Mouse (Mus musculus): ENCODE results near the gene Lce3f.

DNA sequence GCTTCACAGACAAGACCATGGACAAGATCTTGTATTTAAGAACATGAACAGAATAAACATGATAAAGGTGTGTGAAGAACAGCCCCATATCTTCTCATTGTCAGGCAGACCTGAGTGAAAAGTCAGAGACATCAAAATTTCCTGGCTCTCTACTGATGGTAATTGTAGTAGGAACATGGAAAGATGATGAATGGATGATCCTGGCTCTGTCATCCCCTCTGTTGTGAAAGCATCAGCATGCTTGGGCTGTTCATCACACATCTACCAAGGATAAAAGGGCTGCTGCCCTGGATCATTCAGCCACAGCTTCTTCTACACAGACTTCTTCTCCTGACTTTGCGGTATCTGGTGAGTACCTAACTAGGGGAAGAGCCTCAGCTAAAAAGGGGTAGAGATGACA lies 34.9 kb upstream of the Lce3f start, which contains the start of gene Lce3d:
- TF ChIP-seq CTCF (IDR thresholded peaks at IDR 0.05; ENCODE audit: low read depth) = no peak
- TF ChIP-seq EP300 (optimal IDR thresholded peaks at IDR 0.05) = no peak
